Mouse (Mus musculus): ENCODE data around the gene Dhrs3. TPM values are rescaled to one million over a fixed set of nuclear protein-coding genes. Genes with fewer than 3 reads are reported as not detected.

Dhrs3 gene
- polyA plus RNA-seq, 1 experiment from 2014 or later, result 8.6 TPM

- H3K27me3 ChIP-seq (ENCODE audit: low read depth, poor library complexity, severe bottlenecking), result no peaks in the 10 kb centered on the region
- DNase-seq (ENCODE audit: low spot score), result no peak
- 0 out of 2 replicates have a peak, but pooled peaks cover 6% of the 10 kb centered on the region for H3K4me1 ChIP-seq
- no peaks in the 10 kb centered on the region for H3K36me3 ChIP-seq
- 42% methylated on average over 10 of the region's 10 CpGs for WGBS
- 0 out of 2 replicates have a peak, but pooled peaks cover 3% of the 10 kb centered on the region for H3K9me3 ChIP-seq (replicated peaks)
- H3K4me3 ChIP-seq, result no peak overlapping the region
- H3K27ac ChIP-seq (replicated peaks), result no peak overlapping the region
Observed at GRCm38 (mm10) chr4:144930366-144930765, 37.7 kb downstream of the Dhrs3 start.

- DNase-seq (ENCODE audit: low spot score), result no peak
- no peaks in the 10 kb centered on the region for H3K36me3 ChIP-seq
- H3K4me3 ChIP-seq, result no peak overlapping the region
- no peak overlapping the region for H3K27ac ChIP-seq (replicated peaks)
- no peaks in the 10 kb centered on the region for H3K27me3 ChIP-seq (ENCODE audit: low read depth, poor library complexity, severe bottlenecking)
- WGBS, result 96% methylated on average over 7 of the region's 7 CpGs
- H3K9me3 ChIP-seq (replicated peaks), result 0 out of 2 replicates have a peak, but pooled peaks cover 3% of the 10 kb centered on the region
- H3K4me1 ChIP-seq, result 0 out of 2 replicates have a peak, but pooled peaks cover 6% of the 10 kb centered on the region
Observed at GRCm38 (mm10) chr4:144931167-144931566, 38.5 kb downstream of the Dhrs3 start.

GRCm38 (mm10) chr4:144934501-144934900, 41.9 kb downstream of the Dhrs3 start:
- WGBS, result 8% methylated on average over 1 of the region's 1 CpGs
- Histone ChIP-seq H3K27ac (replicated peaks) (no peak overlapping the region; the same call in 1 of the 2 replicates), H3K4me3 (no peak overlapping the region), H3K9me3 (replicated peaks) (0 out of 2 replicates have a peak, but pooled peaks cover 3% of the 10 kb centered on the region), H3K27me3 (ENCODE audit: low read depth, poor library complexity, severe bottlenecking) (no peaks in the 10 kb centered on the region), H3K36me3 (no peaks in the 10 kb centered on the region), H3K4me1 (0 out of 2 replicates have a peak, but pooled peaks cover 6% of the 10 kb centered on the region)
- peak; percentile 15 for DNase-seq (ENCODE audit: low spot score)

- H3K27me3 ChIP-seq (ENCODE audit: low read depth, poor library complexity, severe bottlenecking), result no peaks in the 10 kb centered on the region
- H3K27ac ChIP-seq (replicated peaks), result no peak overlapping the region
- 89% methylated on average over 3 of the region's 3 CpGs for WGBS
- H3K4me3 ChIP-seq, result no peak overlapping the region
- 0 out of 2 replicates have a peak, but pooled peaks cover 3% of the 10 kb centered on the region for H3K9me3 ChIP-seq (replicated peaks)
- no peak for DNase-seq (ENCODE audit: low spot score)
- 0 out of 2 replicates have a peak, but pooled peaks cover 6% of the 10 kb centered on the region for H3K4me1 ChIP-seq
- no peaks in the 10 kb centered on the region for H3K36me3 ChIP-seq
Observed at GRCm38 (mm10) chr4:144936563-144937154, 44.0 kb downstream of the Dhrs3 start.

- Histone ChIP-seq H3K9me3 (replicated peaks) (no peaks in the 10 kb centered on the region), H3K4me1 (no peaks in the 10 kb centered on the region), H3K4me3 (no peak overlapping the region), H3K36me3 (no peaks in the 10 kb centered on the region), H3K27ac (replicated peaks) (no peak overlapping the region), H3K27me3 (ENCODE audit: low read depth, poor library complexity, severe bottlenecking) (no peaks in the 10 kb centered on the region)
- 85% methylated on average over 4 of the region's 4 CpGs for WGBS
- no peak for DNase-seq (ENCODE audit: low spot score)
Observed at GRCm38 (mm10) chr4:144939847-144940411, 47.3 kb downstream of the Dhrs3 start.

GRCm38 (mm10) chr4:144940796-144941462, 48.3 kb downstream of the Dhrs3 start:
- DNase-seq (ENCODE audit: low spot score), result no peak
- 76% methylated on average over 13 of the region's 13 CpGs for WGBS
- H3K27ac ChIP-seq (replicated peaks), result peak overlapping the region; percentile 1; the same call in 1 of the 2 replicates

GRCm38 (mm10) chr4:144942433-144942832, 49.8 kb downstream of the Dhrs3 start:
- H3K36me3 ChIP-seq, result no peaks in the 10 kb centered on the region
- H3K27ac ChIP-seq (replicated peaks), result no peak overlapping the region
- WGBS, result 99% methylated on average over 3 of the region's 3 CpGs
- H3K4me3 ChIP-seq, result no peak overlapping the region
- no peak for DNase-seq (ENCODE audit: low spot score)
- no peaks in the 10 kb centered on the region for H3K9me3 ChIP-seq (replicated peaks)
- H3K4me1 ChIP-seq, result no peaks in the 10 kb centered on the region
- H3K27me3 ChIP-seq (ENCODE audit: low read depth, poor library complexity, severe bottlenecking), result no peaks in the 10 kb centered on the region

More at GRCm38 (mm10) chr4:144940796-144941462, 48.3 kb downstream of the Dhrs3 start:
- Histone ChIP-seq H3K27me3 (ENCODE audit: low read depth, poor library complexity, severe bottlenecking) (no peaks in the 10 kb centered on the region), H3K36me3 (no peaks in the 10 kb centered on the region), H3K9me3 (replicated peaks) (no peaks in the 10 kb centered on the region), H3K4me1 (no peaks in the 10 kb centered on the region), H3K4me3 (no peak overlapping the region)

GRCm38 (mm10) chr4:144943273-144943672, 50.6 kb downstream of the Dhrs3 start:
- Histone ChIP-seq H3K27ac (replicated peaks) (no peak overlapping the region), H3K9me3 (replicated peaks) (no peaks in the 10 kb centered on the region), H3K4me3 (no peak overlapping the region), H3K36me3 (no peaks in the 10 kb centered on the region), H3K4me1 (no peaks in the 10 kb centered on the region), H3K27me3 (ENCODE audit: low read depth, poor library complexity, severe bottlenecking) (no peaks in the 10 kb centered on the region)
- no peak for DNase-seq (ENCODE audit: low spot score)
- 86% methylated on average over 5 of the region's 5 CpGs for WGBS

GRCm38 (mm10) chr4:144947738-144948390, 55.2 kb downstream of the Dhrs3 start:
- no peak overlapping the region for H3K4me3 ChIP-seq
- no peak overlapping the region for H3K27ac ChIP-seq (replicated peaks)
- no peak for DNase-seq (ENCODE audit: low spot score)
- H3K27me3 ChIP-seq (ENCODE audit: low read depth, poor library complexity, severe bottlenecking), result no peaks in the 10 kb centered on the region
- WGBS, result 78% methylated on average over 6 of the region's 6 CpGs
- no peaks in the 10 kb centered on the region for H3K36me3 ChIP-seq
- H3K9me3 ChIP-seq (replicated peaks), result no peaks in the 10 kb centered on the region
- H3K4me1 ChIP-seq, result peaks cover 12% of the 10 kb centered on the region

GRCm38 (mm10) chr4:144949441-144950326, 57.1 kb downstream of the Dhrs3 start:
- peak overlapping the region; percentile 76 for H3K27ac ChIP-seq (replicated peaks)
- H3K9me3 ChIP-seq (replicated peaks), result no peaks in the 10 kb centered on the region
- no peaks in the 10 kb centered on the region for H3K36me3 ChIP-seq
- no peaks in the 10 kb centered on the region for H3K27me3 ChIP-seq (ENCODE audit: low read depth, poor library complexity, severe bottlenecking)
- peaks cover 12% of the 10 kb centered on the region for H3K4me1 ChIP-seq
- no peak overlapping the region for H3K4me3 ChIP-seq
- peak; percentile 30 for DNase-seq (ENCODE audit: low spot score)
- 24% methylated on average over 9 of the region's 9 CpGs for WGBS

- Histone ChIP-seq H3K27me3 (ENCODE audit: low read depth, poor library complexity, severe bottlenecking) (no peaks in the 10 kb centered on the region), H3K4me3 (no peak overlapping the region), H3K9me3 (replicated peaks) (no peaks in the 10 kb centered on the region), H3K4me1 (peaks cover 12% of the 10 kb centered on the region), H3K27ac (replicated peaks) (no peak overlapping the region), H3K36me3 (no peaks in the 10 kb centered on the region)
- no peak for DNase-seq (ENCODE audit: low spot score)
- WGBS, result 59% methylated on average over 3 of the region's 3 CpGs
Observed at GRCm38 (mm10) chr4:144950327-144950711, 57.7 kb downstream of the Dhrs3 start.

GRCm38 (mm10) chr4:144950883-144951282, 58.3 kb downstream of the Dhrs3 start:
- WGBS, result 94% methylated on average over 3 of the region's 3 CpGs
- DNase-seq (ENCODE audit: low spot score), result no peak
- no peak overlapping the region for H3K27ac ChIP-seq (replicated peaks)
- H3K4me3 ChIP-seq, result no peak overlapping the region
- H3K27me3 ChIP-seq (ENCODE audit: low read depth, poor library complexity, severe bottlenecking), result no peaks in the 10 kb centered on the region
- peaks cover 12% of the 10 kb centered on the region for H3K4me1 ChIP-seq
- H3K9me3 ChIP-seq (replicated peaks), result no peaks in the 10 kb centered on the region
- H3K36me3 ChIP-seq, result no peaks in the 10 kb centered on the region

All from midbrain, embryonic 10.5 days (tissue).